Mouse (Mus musculus): Measurements from ENCODE around the gene Cacna1c.

The Cacna1c gene

GRCm38 (mm10) chr6:118771121-118771520 lies 425.1 kb downstream of the Cacna1c start:
- no peak for DNase-seq

GRCm38 (mm10) chr6:118770396-118770795 lies 425.8 kb downstream of the Cacna1c start:
- no peak for DNase-seq

GRCm38 (mm10) chr6:118769792-118770191 lies 426.4 kb downstream of the Cacna1c start:
- no peak for DNase-seq

- DNase-seq = no peak
Observed at GRCm38 (mm10) chr6:118767698-118768097, 428.5 kb downstream of the Cacna1c start.

- no peak for DNase-seq
Observed at GRCm38 (mm10) chr6:118765261-118765660, 431.0 kb downstream of the Cacna1c start.

- no peak for DNase-seq
Observed at GRCm38 (mm10) chr6:118759015-118759414, 437.2 kb downstream of the Cacna1c start.

- no peak for DNase-seq
Observed at GRCm38 (mm10) chr6:118758290-118758907, 437.8 kb downstream of the Cacna1c start.

GRCm38 (mm10) chr6:118757533-118758289 lies 438.5 kb downstream of the Cacna1c start:
- no peak for DNase-seq

GRCm38 (mm10) chr6:118756511-118756910 lies 439.7 kb downstream of the Cacna1c start:
- no peak for DNase-seq

- no peak for DNase-seq
Observed at GRCm38 (mm10) chr6:118755768-118756167, 440.4 kb downstream of the Cacna1c start.

GRCm38 (mm10) chr6:118754439-118754838 lies 441.8 kb downstream of the Cacna1c start:
- DNase-seq = peak; percentile 60

- DNase-seq = peak; percentile 91
Observed at GRCm38 (mm10) chr6:118753787-118754186, 442.4 kb downstream of the Cacna1c start.

GRCm38 (mm10) chr6:118753064-118753463 lies 443.2 kb downstream of the Cacna1c start:
- DNase-seq = peak; percentile 33

GRCm38 (mm10) chr6:118749285-118749684 lies 446.9 kb downstream of the Cacna1c start:
- DNase-seq = no peak

GRCm38 (mm10) chr6:118742701-118743100 lies 453.5 kb downstream of the Cacna1c start:
- no peak for DNase-seq

GRCm38 (mm10) chr6:118741841-118742240 lies 454.4 kb downstream of the Cacna1c start:
- no peak for DNase-seq

- no peak for DNase-seq
Observed at GRCm38 (mm10) chr6:118739961-118740599, 456.1 kb downstream of the Cacna1c start.

GRCm38 (mm10) chr6:118739344-118739743 lies 456.9 kb downstream of the Cacna1c start:
- DNase-seq = no peak

- DNase-seq = no peak
Observed at GRCm38 (mm10) chr6:118738656-118739055, 457.6 kb downstream of the Cacna1c start.

- no peak for DNase-seq
Observed at GRCm38 (mm10) chr6:118737078-118737477, 459.1 kb downstream of the Cacna1c start.

- peak; percentile 47 for DNase-seq
Observed at GRCm38 (mm10) chr6:118736491-118736890, 459.7 kb downstream of the Cacna1c start.

- no peak for DNase-seq
Observed at GRCm38 (mm10) chr6:118735145-118735544, 461.1 kb downstream of the Cacna1c start.

GRCm38 (mm10) chr6:118731937-118732336 lies 464.3 kb downstream of the Cacna1c start:
- no peak for DNase-seq

GRCm38 (mm10) chr6:118724908-118725307 lies 471.3 kb downstream of the Cacna1c start:
- peak; percentile 86 for DNase-seq

Data from cerebellum, adult 11 months (tissue).